Mouse (Mus musculus): Measurements from ENCODE around the gene Rd3. TPM values are rescaled to one million over a fixed set of nuclear protein-coding genes. Genes with fewer than 3 reads are reported as not detected.

Gene Rd3
- polyA plus RNA-seq, 1 experiment from 2014 or later = 0.20 TPM

DNA sequence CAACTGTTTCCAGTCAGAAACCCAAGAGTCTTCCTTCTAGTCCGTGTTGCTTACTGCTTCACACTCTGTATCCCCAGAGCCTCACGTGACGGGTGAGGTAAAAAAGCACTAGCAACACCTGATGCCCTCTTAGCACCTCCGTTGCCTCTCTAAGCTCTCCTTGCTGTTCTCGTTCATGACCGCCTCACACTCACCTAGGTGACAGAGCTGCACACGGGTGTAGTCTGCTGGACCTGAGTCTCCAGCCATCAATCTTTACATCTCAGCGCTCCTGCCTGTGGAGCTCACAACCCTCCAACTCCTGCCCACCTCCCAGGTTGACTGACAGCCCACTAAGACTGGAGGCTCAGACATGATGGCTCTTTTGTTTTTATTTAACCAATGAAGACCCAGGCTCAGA is 29.4 kb upstream of the Rd3 start:
- Histone ChIP-seq H3K27me3 (replicated peaks) (no peaks in the 10 kb centered on the region), H3K4me1 (replicated peaks) (peaks cover 6% of the 10 kb centered on the region), H3K4me2 (replicated peaks) (no peak overlapping the region), H3K9ac (no peak overlapping the region), H3K27ac (no peak overlapping the region), H3K36me3 (no peaks in the 10 kb centered on the region), H3K4me3 (replicated peaks) (no peak overlapping the region), H3K9me3 (no peaks in the 10 kb centered on the region)
- ATAC-seq = no peak
- 78% methylated on average over 8 of the region's 8 CpGs for WGBS

DNA sequence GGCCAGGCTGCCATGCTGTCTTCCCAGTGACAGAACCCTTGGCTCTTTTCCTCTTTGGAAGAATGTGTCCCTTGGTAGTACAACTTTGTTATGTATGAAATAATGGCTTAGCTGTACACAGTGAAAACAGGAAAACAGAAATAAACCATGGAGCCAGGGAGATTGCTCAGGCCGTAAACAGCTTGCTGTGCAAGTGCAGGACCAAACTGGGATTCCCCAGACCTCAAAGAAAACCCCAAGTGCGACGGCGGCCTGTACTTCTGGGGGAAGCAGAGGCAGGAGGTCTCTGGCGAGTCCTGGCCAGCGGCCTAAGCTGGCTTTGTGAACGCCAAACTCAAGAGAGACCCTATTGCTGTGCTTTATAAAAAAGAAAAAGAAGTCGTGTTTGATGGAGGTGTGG is 28.6 kb upstream of the Rd3 start:
- H3K27ac ChIP-seq = no peak overlapping the region
- 77% methylated on average over 8 of the region's 8 CpGs for WGBS
- no peak overlapping the region for H3K4me2 ChIP-seq (replicated peaks)
- H3K9me3 ChIP-seq = no peaks in the 10 kb centered on the region
- no peaks in the 10 kb centered on the region for H3K36me3 ChIP-seq
- no peak for ATAC-seq
- no peaks in the 10 kb centered on the region for H3K27me3 ChIP-seq (replicated peaks)
- H3K9ac ChIP-seq = no peak overlapping the region
- H3K4me1 ChIP-seq (replicated peaks) = peaks cover 6% of the 10 kb centered on the region
- H3K4me3 ChIP-seq (replicated peaks) = no peak overlapping the region

DNA sequence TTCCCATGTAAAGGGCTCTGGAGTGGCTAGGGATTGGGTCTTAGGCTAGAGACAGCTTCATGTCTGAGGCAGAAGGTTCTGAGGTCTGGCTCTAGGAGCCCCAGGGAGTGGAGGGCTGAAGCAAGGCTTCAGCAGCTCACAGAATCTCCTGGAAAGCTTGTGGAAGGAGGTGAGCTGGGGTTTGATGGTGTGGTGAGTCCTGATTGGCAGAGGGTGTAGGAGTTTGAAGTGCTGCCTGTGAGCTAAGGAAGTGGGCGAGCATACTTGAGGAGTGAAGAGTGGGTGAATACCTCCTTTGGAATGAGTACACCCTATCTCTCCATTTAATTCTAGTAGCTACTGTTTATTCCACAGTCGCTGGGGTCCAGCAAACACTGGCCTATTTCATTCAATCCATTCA is 26.6 kb upstream of the Rd3 start:
- 60% methylated on average over 2 of the region's 2 CpGs for WGBS
- H3K4me1 ChIP-seq (replicated peaks) = peaks cover 6% of the 10 kb centered on the region

GRCm38 (mm10) chr1:191952733-191953335 is 24.3 kb upstream of the Rd3 start:
- H3K27ac ChIP-seq = no peak overlapping the region
- ATAC-seq = no peak
- H3K4me1 ChIP-seq (replicated peaks) = 0 out of 2 replicates have a peak, but pooled peaks cover 2% of the 10 kb centered on the region
- no peak overlapping the region for H3K4me3 ChIP-seq (replicated peaks)
- no peaks in the 10 kb centered on the region for H3K9me3 ChIP-seq
- no peak overlapping the region for H3K9ac ChIP-seq
- WGBS = 88% methylated on average over 11 of the region's 11 CpGs
- H3K27me3 ChIP-seq (replicated peaks) = no peaks in the 10 kb centered on the region
- no peak overlapping the region for H3K4me2 ChIP-seq (replicated peaks)
- no peaks in the 10 kb centered on the region for H3K36me3 ChIP-seq

More for the DNA sequence above, 26.6 kb upstream of the Rd3 start:
- no peak overlapping the region for H3K9ac ChIP-seq
- H3K4me2 ChIP-seq (replicated peaks) = no peak overlapping the region
- no peaks in the 10 kb centered on the region for H3K9me3 ChIP-seq
- ATAC-seq = no peak
- H3K27me3 ChIP-seq (replicated peaks) = no peaks in the 10 kb centered on the region
- H3K36me3 ChIP-seq = no peaks in the 10 kb centered on the region
- no peak overlapping the region for H3K27ac ChIP-seq
- no peak overlapping the region for H3K4me3 ChIP-seq (replicated peaks)

- 61% methylated on average over 3 of the region's 3 CpGs for WGBS
- ATAC-seq = no peak
- Histone ChIP-seq H3K9me3 (no peaks in the 10 kb centered on the region), H3K27ac (peak overlapping the region; percentile 27; the same call in 1 of the 2 replicates), H3K4me1 (replicated peaks) (0 out of 2 replicates have a peak, but pooled peaks cover 2% of the 10 kb centered on the region), H3K9ac (no peak overlapping the region), H3K4me3 (replicated peaks) (no peak overlapping the region), H3K4me2 (replicated peaks) (no peak overlapping the region), H3K36me3 (no peaks in the 10 kb centered on the region), H3K27me3 (replicated peaks) (no peaks in the 10 kb centered on the region)
Measured at GRCm38 (mm10) chr1:191955101-191955500, 22.1 kb upstream of the Rd3 start.

- Histone ChIP-seq H3K9me3 (no peaks in the 10 kb centered on the region), H3K36me3 (no peaks in the 10 kb centered on the region), H3K9ac (no peak overlapping the region), H3K4me3 (replicated peaks) (no peak overlapping the region), H3K27ac (peak overlapping the region; percentile 27; the same call in 1 of the 2 replicates), H3K4me2 (replicated peaks) (no peak overlapping the region), H3K27me3 (replicated peaks) (no peaks in the 10 kb centered on the region), H3K4me1 (replicated peaks) (0 out of 2 replicates have a peak, but pooled peaks cover 2% of the 10 kb centered on the region)
- 0 out of 2 replicates have a peak, but pooled peaks have one; percentile 36 for ATAC-seq
- WGBS = 66% methylated on average over 3 of the region's 3 CpGs
Measured at GRCm38 (mm10) chr1:191956261-191956660, 20.9 kb upstream of the Rd3 start.

GRCm38 (mm10) chr1:191956871-191957270 is 20.3 kb upstream of the Rd3 start:
- H3K4me1 ChIP-seq (replicated peaks) = 0 out of 2 replicates have a peak, but pooled peaks cover 2% of the 10 kb centered on the region
- 74% methylated on average over 2 of the region's 2 CpGs for WGBS
- no peak overlapping the region for H3K9ac ChIP-seq
- no peak for ATAC-seq
- H3K4me3 ChIP-seq (replicated peaks) = no peak overlapping the region
- no peaks in the 10 kb centered on the region for H3K27me3 ChIP-seq (replicated peaks)
- no peaks in the 10 kb centered on the region for H3K9me3 ChIP-seq
- H3K27ac ChIP-seq = peak overlapping the region; percentile 40; the same call in 1 of the 2 replicates
- H3K36me3 ChIP-seq = no peaks in the 10 kb centered on the region
- no peak overlapping the region for H3K4me2 ChIP-seq (replicated peaks)

- 82% methylated on average over 3 of the region's 3 CpGs for WGBS
Measured at GRCm38 (mm10) chr1:191957321-191957720, 19.8 kb upstream of the Rd3 start.

GRCm38 (mm10) chr1:191960946-191961345 is 16.2 kb upstream of the Rd3 start:
- ATAC-seq = no peak
- H3K27me3 ChIP-seq (replicated peaks) = no peaks in the 10 kb centered on the region
- WGBS = 67% methylated on average over 2 of the region's 2 CpGs

More at GRCm38 (mm10) chr1:191957321-191957720, 19.8 kb upstream of the Rd3 start:
- Histone ChIP-seq H3K4me2 (replicated peaks) (no peak overlapping the region), H3K4me3 (replicated peaks) (no peak overlapping the region), H3K9me3 (no peaks in the 10 kb centered on the region), H3K27me3 (replicated peaks) (no peaks in the 10 kb centered on the region), H3K27ac (no peak overlapping the region), H3K9ac (no peak overlapping the region), H3K36me3 (no peaks in the 10 kb centered on the region), H3K4me1 (replicated peaks) (0 out of 2 replicates have a peak, but pooled peaks cover 2% of the 10 kb centered on the region)
- ATAC-seq = no peak

DNA sequence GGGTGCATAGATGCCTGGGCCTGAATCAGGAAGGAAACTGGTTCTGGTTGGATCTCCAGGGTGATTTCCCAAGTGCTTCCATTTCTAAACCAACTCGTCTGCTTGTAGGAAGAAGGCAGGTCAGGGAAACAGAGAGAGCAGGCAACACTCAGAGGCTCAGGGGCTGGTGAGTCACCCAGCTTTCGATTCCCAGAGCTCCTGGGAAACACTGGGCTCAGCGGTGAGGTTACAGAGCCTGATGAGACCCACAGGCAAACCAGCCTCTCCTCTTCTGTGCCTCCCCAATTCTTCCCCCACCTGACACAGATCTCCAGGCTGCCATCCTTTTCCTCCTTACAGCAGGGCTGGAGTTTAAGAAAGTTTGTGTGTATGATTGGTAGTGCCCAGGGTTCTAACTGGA is 13.8 kb upstream of the Rd3 start:
- no peak overlapping the region for H3K27ac ChIP-seq
- no peaks in the 10 kb centered on the region for H3K36me3 ChIP-seq
- no peaks in the 10 kb centered on the region for H3K27me3 ChIP-seq (replicated peaks)
- H3K9me3 ChIP-seq = no peaks in the 10 kb centered on the region
- ATAC-seq = no peak
- 69% methylated on average over 3 of the region's 3 CpGs for WGBS
- H3K4me3 ChIP-seq (replicated peaks) = no peak overlapping the region
- H3K4me2 ChIP-seq (replicated peaks) = no peak overlapping the region
- H3K4me1 ChIP-seq (replicated peaks) = 0 out of 2 replicates have a peak, but pooled peaks cover 7% of the 10 kb centered on the region
- no peak overlapping the region for H3K9ac ChIP-seq

More at GRCm38 (mm10) chr1:191960946-191961345, 16.2 kb upstream of the Rd3 start:
- no peak overlapping the region for H3K4me2 ChIP-seq (replicated peaks)
- H3K9me3 ChIP-seq = no peaks in the 10 kb centered on the region
- no peak overlapping the region for H3K4me3 ChIP-seq (replicated peaks)
- no peak overlapping the region for H3K27ac ChIP-seq
- 0 out of 2 replicates have a peak, but pooled peaks cover 9% of the 10 kb centered on the region for H3K4me1 ChIP-seq (replicated peaks)
- H3K36me3 ChIP-seq = no peaks in the 10 kb centered on the region
- no peak overlapping the region for H3K9ac ChIP-seq

DNA sequence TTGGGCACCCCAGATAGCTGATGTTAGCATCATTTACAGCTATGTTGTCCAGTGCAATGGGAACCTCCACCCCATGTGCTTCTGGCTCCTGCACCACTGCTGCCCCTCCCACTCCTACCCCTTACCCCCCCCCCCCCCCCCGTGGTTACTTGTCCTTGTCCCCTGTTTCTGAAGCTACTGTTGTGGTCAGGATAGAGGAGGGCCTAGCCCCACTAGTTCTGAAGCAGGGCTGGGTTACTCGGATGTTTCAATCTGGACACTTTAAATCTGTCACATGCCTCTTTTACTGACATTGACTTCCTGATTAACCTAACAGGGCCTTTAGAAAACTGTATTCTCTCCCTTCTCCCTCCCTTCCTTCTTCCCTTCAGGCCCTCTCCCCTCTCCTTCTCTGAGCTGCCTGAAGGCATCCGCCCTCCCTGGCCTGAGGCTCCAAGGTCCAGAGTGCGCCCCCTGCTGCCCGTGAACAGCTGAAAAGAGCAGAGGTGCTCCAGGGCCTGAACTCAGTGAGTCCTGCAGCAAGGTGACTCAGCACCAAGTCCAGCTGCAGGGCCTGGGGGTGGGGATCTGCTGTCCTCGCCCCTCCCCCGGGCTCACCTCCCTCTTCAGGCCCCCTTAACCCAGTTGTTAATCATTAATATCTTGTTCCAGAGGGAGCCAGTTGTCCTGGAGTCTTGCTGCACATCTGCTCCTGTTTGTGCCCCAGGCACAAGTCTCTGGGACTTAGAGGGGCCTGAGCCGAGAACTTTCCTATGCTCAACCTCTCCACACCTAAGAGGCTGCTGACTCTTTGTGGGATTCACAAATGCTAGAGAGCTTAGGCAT is 13.0 kb upstream of the Rd3 start:
- no peaks in the 10 kb centered on the region for H3K27me3 ChIP-seq (replicated peaks)
- no peak overlapping the region for H3K4me3 ChIP-seq (replicated peaks)
- H3K4me1 ChIP-seq (replicated peaks) = 0 out of 2 replicates have a peak, but pooled peaks cover 7% of the 10 kb centered on the region
- H3K4me2 ChIP-seq (replicated peaks) = no peak overlapping the region
- no peaks in the 10 kb centered on the region for H3K36me3 ChIP-seq
- H3K9ac ChIP-seq = no peak overlapping the region; the same call in 1 of the 2 replicates
- 17% methylated on average over 8 of the region's 8 CpGs for WGBS
- no peaks in the 10 kb centered on the region for H3K9me3 ChIP-seq
- H3K27ac ChIP-seq = 0 out of 2 replicates have a peak overlapping the region, but pooled peaks have one; percentile 8
- ATAC-seq = peak; percentile 94

DNA sequence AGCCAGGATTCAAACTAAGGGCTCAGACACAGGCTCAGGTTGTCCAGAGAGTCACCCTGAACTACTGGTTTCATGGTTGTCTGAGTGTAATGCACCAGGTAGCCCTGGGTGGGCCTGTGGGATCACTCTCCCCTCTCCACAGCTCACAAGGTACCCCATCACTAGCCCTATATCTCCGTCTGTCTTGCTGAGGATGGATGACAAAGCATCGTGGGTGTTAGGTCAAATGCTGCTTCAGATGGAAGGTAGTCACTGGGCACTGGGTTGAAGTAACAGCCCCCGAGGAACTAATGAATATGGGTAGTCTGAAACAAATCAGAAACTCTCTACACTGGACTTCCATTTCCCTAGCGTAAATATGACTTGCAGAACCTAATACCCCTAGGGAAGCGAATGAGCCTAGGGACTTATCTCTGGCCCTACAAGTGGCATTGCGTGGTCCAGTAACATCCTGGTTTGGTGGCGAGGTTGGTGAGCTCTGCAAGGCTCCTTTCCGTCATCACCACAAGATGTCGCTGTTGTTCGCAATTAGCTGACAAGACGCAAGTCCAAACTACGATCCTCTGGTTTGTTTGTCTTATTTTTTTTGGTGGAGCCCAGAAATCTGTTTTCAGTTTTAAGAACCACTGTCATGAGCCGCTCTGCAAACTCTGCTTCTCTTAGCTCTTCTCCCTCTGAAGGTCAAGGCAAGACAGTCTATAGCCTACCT is 12.2 kb upstream of the Rd3 start:
- H3K27ac ChIP-seq = 0 out of 2 replicates have a peak overlapping the region, but pooled peaks have one; percentile 8

More for the DNA sequence above, 12.2 kb upstream of the Rd3 start:
- Histone ChIP-seq H3K36me3 (no peaks in the 10 kb centered on the region), H3K4me2 (replicated peaks) (peak overlapping the region; percentile 40; the same call in 1 of the 2 replicates), H3K4me1 (replicated peaks) (0 out of 2 replicates have a peak, but pooled peaks cover 7% of the 10 kb centered on the region), H3K27me3 (replicated peaks) (no peaks in the 10 kb centered on the region), H3K9ac (peak overlapping the region; percentile 26; the same call in 1 of the 2 replicates), H3K9me3 (no peaks in the 10 kb centered on the region), H3K4me3 (replicated peaks) (no peak overlapping the region)
- peak; percentile 67 for ATAC-seq
- 15% methylated on average over 13 of the region's 13 CpGs for WGBS
